Mouse (Mus musculus): Measurements from ENCODE around the gene Hkdc1. TPM values are rescaled to one million over a fixed set of nuclear protein-coding genes. Genes with fewer than 3 reads are reported as not detected.
A peak's percentile ranks its signal among the peaks of the same experiment; 100 is the strongest.

The Hkdc1 gene
- polyA plus RNA-seq, 1 experiment = 137 TPM

DNA sequence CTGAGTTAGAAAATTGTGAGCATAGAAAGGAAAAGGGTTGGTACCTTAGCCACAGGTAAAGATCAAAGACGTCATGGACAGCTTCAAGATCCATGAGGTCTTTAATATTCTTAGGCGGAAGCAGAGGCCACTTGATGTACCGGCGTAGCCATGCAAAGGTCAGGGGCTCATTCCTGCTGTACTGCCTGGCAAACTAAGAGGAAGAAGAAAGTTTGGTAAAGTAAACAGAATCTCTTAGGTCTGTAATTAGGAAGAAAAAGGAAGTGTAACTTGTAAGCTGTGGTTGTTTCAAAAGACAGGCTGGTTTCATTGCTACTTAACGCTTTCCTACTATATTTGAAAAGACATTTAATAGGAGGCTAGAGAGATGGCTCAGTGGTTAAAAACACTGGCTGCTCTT is 8.1 kb upstream of the Hkdc1 start:
- Histone ChIP-seq H3K4me1 (ENCODE audit: control insufficient read depth, insufficient read depth, insufficient read length, low read length) (peaks cover 3% of the 10 kb centered on the region; the same call in 1 of the 2 replicates), H3K27ac (ENCODE audit: insufficient read depth, low read depth, low read length) (no peak overlapping the region), H3K27me3 (ENCODE audit: control insufficient read depth, insufficient read depth, low read length) (no peaks in the 10 kb centered on the region), H3K4me3 (ENCODE audit: low read depth, low read length) (no peak overlapping the region), H3K36me3 (ENCODE audit: control insufficient read depth, insufficient read depth, low read length) (peaks cover 59% of the 10 kb centered on the region)
- 89% methylated on average over 5 of the region's 5 CpGs for WGBS
- TF ChIP-seq CTCF (IDR thresholded peaks at IDR 0.05; ENCODE audit: extremely low read depth, insufficient read length, insufficient replicate concordance, low read depth, low read length) = no peak
- TF ChIP-seq POLR2A (IDR thresholded peaks at IDR 0.05; ENCODE audit: low read depth, low read length) = no peak

DNA sequence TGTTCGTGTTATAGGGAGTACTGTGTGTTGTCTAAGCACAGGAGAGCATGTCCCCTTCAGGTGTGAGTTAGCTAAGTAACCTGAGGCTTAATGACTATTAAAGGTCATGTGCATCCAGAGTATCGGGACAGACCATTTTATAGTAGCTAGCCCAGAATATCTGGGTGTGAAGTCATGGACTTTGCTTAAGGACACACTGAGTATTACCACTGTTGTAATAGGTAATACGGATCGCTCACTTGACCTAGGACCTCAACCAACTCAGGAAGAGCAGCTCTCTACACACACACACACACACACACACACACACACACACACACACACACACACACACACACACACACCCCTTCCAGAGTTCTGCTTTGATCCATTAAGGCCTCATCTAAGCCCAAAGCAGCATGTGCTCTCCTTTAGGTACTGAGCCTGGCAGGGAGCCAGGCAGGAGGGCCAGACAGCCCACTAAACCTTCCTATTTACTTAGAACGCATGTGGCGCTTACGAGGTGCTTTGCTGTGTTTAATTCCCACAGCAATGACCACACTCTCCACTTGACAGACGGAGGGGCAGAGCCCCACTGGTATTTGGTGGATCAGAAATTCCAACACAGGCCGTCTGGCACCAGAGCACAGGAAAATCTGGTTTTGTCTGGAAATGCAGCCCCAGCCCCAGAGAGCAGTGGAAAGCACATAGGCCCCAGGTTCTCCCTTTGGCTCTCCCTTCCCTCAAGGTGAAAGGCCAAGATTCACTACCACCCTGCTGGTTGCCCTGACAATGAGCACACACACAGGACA is 3.0 kb upstream of the Hkdc1 start:
- WGBS = 29% methylated on average over 9 of the region's 9 CpGs
- Histone ChIP-seq H3K27ac (ENCODE audit: insufficient read depth, low read depth, low read length) (peak overlapping the region; percentile 94), H3K4me3 (ENCODE audit: low read depth, low read length) (no peak overlapping the region), H3K27me3 (ENCODE audit: control insufficient read depth, insufficient read depth, low read length) (no peaks in the 10 kb centered on the region), H3K36me3 (ENCODE audit: control insufficient read depth, insufficient read depth, low read length) (peaks cover 18% of the 10 kb centered on the region), H3K4me1 (ENCODE audit: control insufficient read depth, insufficient read depth, insufficient read length, low read length) (peaks cover 15% of the 10 kb centered on the region; the same call in 1 of the 2 replicates)
- no peak for TF ChIP-seq CTCF (IDR thresholded peaks at IDR 0.05; ENCODE audit: extremely low read depth, insufficient read length, insufficient replicate concordance, low read depth, low read length)
- TF ChIP-seq POLR2A (IDR thresholded peaks at IDR 0.05; ENCODE audit: low read depth, low read length) = no peak; the same call in 1 of the 2 replicates

DNA sequence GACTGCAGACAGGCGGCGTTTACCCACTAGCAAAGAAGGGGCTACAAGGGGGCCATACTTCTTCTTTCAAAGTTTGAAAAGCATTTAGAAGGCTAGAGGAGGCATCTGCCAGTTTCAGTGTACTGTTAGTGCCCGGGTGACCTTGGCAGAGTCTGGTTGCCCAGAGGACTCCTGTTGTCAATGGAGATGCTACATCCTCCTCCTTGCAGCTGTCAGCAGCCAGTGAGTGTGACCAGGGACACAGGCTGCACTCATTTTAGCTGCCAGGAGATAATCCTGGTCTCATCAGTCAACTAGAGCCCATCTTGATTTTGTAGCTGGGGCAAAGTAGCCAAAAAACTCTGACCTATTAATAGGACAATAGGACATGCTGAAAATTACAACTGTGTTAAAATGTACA is 1.2 kb downstream of the Hkdc1 start:
- WGBS = 79% methylated on average over 3 of the region's 3 CpGs
- H3K4me3 ChIP-seq (ENCODE audit: low read depth, low read length) = peak overlapping the region; percentile 58

DNA sequence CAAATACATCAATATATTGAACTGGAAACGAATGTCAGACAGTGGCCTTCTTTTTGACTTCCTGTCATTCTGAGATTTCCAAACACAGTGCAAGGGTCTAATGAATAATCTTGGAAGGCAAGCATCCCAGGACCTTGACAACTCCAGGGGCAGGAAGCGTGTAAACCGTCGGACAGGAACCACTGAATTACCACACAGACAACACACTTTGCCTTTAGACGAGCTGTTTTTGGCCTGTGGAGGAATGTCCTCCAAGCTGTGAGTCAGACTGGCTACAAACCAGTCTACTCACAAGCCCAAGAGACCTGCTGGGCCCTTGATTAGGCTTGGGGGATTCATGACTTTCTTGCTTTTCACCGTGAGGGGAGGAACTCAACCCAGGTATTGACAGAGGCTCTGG is 1.9 kb downstream of the Hkdc1 start:
- Histone ChIP-seq H3K27me3 (ENCODE audit: control insufficient read depth, insufficient read depth, low read length) (no peaks in the 10 kb centered on the region), H3K4me3 (ENCODE audit: low read depth, low read length) (peak overlapping the region; percentile 58), H3K36me3 (ENCODE audit: control insufficient read depth, insufficient read depth, low read length) (peaks cover 10% of the 10 kb centered on the region), H3K4me1 (ENCODE audit: control insufficient read depth, insufficient read depth, insufficient read length, low read length) (peaks cover 40% of the 10 kb centered on the region), H3K27ac (ENCODE audit: insufficient read depth, low read depth, low read length) (peak overlapping the region; percentile 93)
- TF ChIP-seq CTCF (IDR thresholded peaks at IDR 0.05; ENCODE audit: extremely low read depth, insufficient read length, insufficient replicate concordance, low read depth, low read length) = no peak
- TF ChIP-seq POLR2A (IDR thresholded peaks at IDR 0.05; ENCODE audit: low read depth, low read length) = no peak
- 38% methylated on average over 6 of the region's 6 CpGs for WGBS

More for the DNA sequence above, 1.2 kb downstream of the Hkdc1 start:
- no peak for TF ChIP-seq POLR2A (IDR thresholded peaks at IDR 0.05; ENCODE audit: low read depth, low read length)
- Histone ChIP-seq H3K4me1 (ENCODE audit: control insufficient read depth, insufficient read depth, insufficient read length, low read length) (peaks cover 38% of the 10 kb centered on the region), H3K27me3 (ENCODE audit: control insufficient read depth, insufficient read depth, low read length) (no peaks in the 10 kb centered on the region), H3K27ac (ENCODE audit: insufficient read depth, low read depth, low read length) (peak overlapping the region; percentile 93), H3K36me3 (ENCODE audit: control insufficient read depth, insufficient read depth, low read length) (peaks cover 9% of the 10 kb centered on the region)

DNA sequence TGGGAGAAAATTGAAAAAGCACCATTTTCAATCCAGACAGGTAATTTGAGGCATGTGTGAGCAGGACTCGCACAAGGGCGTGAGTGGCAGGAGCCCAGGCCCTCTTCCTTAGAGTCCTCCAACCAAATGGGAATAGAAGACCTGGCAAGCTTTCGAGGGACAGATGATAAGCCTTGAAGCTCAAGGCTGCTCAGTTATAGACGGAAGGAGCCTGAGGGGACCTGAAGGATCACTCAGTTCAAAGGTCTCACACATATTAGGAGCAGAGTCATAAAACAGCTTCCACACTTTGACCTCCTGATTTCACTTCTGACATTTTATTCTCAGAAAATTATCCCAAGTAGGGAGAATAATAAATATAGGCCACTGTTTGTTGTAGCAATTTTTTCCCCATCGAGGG is 2.9 kb downstream of the Hkdc1 start:
- Histone ChIP-seq H3K27ac (ENCODE audit: insufficient read depth, low read depth, low read length) (peak overlapping the region; percentile 93), H3K4me1 (ENCODE audit: control insufficient read depth, insufficient read depth, insufficient read length, low read length) (peaks cover 42% of the 10 kb centered on the region), H3K27me3 (ENCODE audit: control insufficient read depth, insufficient read depth, low read length) (no peaks in the 10 kb centered on the region), H3K36me3 (ENCODE audit: control insufficient read depth, insufficient read depth, low read length) (peaks cover 19% of the 10 kb centered on the region), H3K4me3 (ENCODE audit: low read depth, low read length) (peak overlapping the region; percentile 28)
- TF ChIP-seq CTCF (IDR thresholded peaks at IDR 0.05; ENCODE audit: extremely low read depth, insufficient read length, insufficient replicate concordance, low read depth, low read length) = no peak
- WGBS = 32% methylated on average over 5 of the region's 5 CpGs

DNA sequence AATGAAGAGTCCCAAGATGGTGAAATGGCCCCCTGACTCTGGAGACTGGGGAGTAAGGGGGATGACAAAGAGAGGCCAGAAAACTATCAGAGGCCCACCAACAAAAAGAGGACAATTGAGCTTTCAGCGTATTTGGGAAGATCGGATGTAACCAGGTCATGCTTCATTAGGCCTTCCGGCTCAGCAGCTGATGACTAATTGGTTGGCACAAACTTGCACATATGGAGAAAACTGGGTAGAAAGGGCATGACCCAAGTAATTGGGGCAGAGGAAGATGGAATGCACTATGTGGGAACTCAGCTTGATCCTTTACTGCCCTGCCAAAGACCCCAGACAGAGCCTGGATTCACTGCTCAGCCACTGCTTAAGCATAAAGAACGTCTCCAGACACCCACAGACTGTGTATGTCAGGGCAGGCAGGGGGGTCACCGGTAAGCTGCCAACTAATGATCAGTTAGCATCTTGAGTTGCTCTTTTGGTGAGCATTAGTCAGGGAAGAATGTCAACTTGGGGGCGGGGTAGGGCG is 3.4 kb downstream of the Hkdc1 start:
- H3K4me1 ChIP-seq (ENCODE audit: control insufficient read depth, insufficient read depth, insufficient read length, low read length) = peaks cover 43% of the 10 kb centered on the region
- WGBS = 61% methylated on average over 7 of the region's 7 CpGs
- H3K4me3 ChIP-seq (ENCODE audit: low read depth, low read length) = peak overlapping the region; percentile 36
- H3K27me3 ChIP-seq (ENCODE audit: control insufficient read depth, insufficient read depth, low read length) = no peaks in the 10 kb centered on the region
- H3K27ac ChIP-seq (ENCODE audit: insufficient read depth, low read depth, low read length) = peak overlapping the region; percentile 91
- H3K36me3 ChIP-seq (ENCODE audit: control insufficient read depth, insufficient read depth, low read length) = peaks cover 21% of the 10 kb centered on the region
- no peak for TF ChIP-seq POLR2A (IDR thresholded peaks at IDR 0.05; ENCODE audit: low read depth, low read length)
- TF ChIP-seq CTCF (IDR thresholded peaks at IDR 0.05; ENCODE audit: extremely low read depth, insufficient read length, insufficient replicate concordance, low read depth, low read length) = no peak

DNA sequence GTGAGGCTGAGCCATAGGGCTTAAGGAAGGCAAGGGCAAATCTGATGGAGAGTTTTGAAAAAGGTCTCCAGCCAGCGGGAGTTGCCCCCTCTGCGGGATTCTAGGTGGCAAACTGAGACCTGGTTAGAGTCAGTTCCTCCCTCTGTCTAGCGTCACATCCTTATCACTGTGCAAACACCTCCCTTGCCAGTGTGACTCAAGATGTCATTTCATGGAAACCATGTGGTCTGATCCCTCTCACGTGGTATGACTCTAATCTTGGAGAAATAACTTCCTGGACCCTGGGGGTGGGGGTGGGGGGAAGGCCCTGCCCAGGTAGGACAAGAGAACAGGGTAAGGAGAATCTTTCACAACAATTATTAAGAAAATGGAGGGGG is 8.7 kb downstream of the Hkdc1 start:
- Histone ChIP-seq H3K27me3 (ENCODE audit: control insufficient read depth, insufficient read depth, low read length) (no peaks in the 10 kb centered on the region), H3K27ac (ENCODE audit: insufficient read depth, low read depth, low read length) (peak overlapping the region; percentile 100), H3K4me1 (ENCODE audit: control insufficient read depth, insufficient read depth, insufficient read length, low read length) (peaks cover 43% of the 10 kb centered on the region), H3K36me3 (ENCODE audit: control insufficient read depth, insufficient read depth, low read length) (peaks cover 41% of the 10 kb centered on the region), H3K4me3 (ENCODE audit: low read depth, low read length) (peak overlapping the region; percentile 27; the same call in 1 of the 2 replicates)
- 11% methylated on average over 4 of the region's 4 CpGs for WGBS
- no peak for TF ChIP-seq POLR2A (IDR thresholded peaks at IDR 0.05; ENCODE audit: low read depth, low read length)
- TF ChIP-seq CTCF (IDR thresholded peaks at IDR 0.05; ENCODE audit: extremely low read depth, insufficient read length, insufficient replicate concordance, low read depth, low read length) = no peak

Measured in small intestine, adult 2 months (tissue).